Mouse (Mus musculus): ENCODE data around the gene Lrfn3.

DNA sequence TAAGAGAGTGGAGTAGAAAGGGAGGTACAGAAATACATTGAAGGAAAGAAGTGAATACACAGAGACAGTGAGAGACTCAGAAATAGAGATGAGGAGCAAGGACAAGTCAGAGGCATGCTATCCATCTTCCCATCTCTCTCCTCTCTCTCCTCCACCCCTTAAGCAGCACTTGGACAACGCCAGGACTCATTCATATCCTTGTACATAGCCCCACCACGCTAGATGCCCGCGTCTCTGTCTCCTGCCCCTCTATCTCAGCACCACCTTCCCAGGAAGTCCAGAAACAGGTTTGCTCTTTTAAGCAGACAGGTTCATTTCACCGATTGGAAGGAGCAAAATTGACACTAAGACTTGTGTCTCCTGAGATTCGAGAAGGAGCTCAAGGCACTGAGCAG is 769 bp upstream of the Lrfn3 start:
- TF ChIP-seq CTCF (IDR thresholded peaks at IDR 0.05; ENCODE audit: extremely low read depth, insufficient read depth, low read length) (no peak), POLR2A (IDR thresholded peaks at IDR 0.05; ENCODE audit: extremely low read depth, insufficient read depth, low read length) (no peak)
